Mouse (Mus musculus) embryo, embryonic 11.5 days (tissue): ENCODE results near the gene Foxr1.

Experiments
- DNase-seq: peaks from one replicate; pipeline ENCODE4 v3.0.0-alpha.2; 2012; ENCODE audit warnings: low read depth, low spot score

The Foxr1 gene

DNA sequence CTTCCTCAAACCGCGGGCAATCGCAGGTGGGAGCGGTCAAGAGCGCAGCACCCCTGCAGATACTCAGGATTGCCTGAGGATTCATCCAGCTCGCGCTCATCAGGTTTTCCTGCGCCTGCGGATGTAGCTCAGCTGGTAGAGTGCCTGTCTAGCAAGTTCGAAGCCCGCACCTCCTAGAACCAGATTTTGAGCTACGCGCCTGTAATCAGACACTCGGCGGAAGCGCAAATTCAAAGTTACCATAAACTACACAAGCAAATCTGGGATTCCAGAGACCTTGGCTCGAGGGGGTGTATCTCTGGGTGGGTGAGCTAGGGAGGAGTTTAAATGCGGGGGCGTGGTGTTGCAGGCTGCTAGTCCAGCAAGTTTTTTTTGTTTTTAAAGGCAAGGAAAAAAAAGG lies at the start of gene Foxr1:
TSS of gene Foxr1 (minus strand) at position 176 of the 400 bp plus-strand sequence.
- no peak for DNase-seq

GRCm38 (mm10) chr9:44490086-44490967 lies 49.4 kb upstream of the Foxr1 start:
- DNase-seq = no peak

- DNase-seq = no peak
Measured at GRCm38 (mm10) chr9:44489651-44490085, 48.7 kb upstream of the Foxr1 start.

GRCm38 (mm10) chr9:44488855-44489381 lies 48.0 kb upstream of the Foxr1 start:
- DNase-seq = no peak

GRCm38 (mm10) chr9:44488416-44488815 lies 47.5 kb upstream of the Foxr1 start:
- no peak for DNase-seq

GRCm38 (mm10) chr9:44487441-44487840 lies 46.5 kb upstream of the Foxr1 start:
- no peak for DNase-seq

DNA sequence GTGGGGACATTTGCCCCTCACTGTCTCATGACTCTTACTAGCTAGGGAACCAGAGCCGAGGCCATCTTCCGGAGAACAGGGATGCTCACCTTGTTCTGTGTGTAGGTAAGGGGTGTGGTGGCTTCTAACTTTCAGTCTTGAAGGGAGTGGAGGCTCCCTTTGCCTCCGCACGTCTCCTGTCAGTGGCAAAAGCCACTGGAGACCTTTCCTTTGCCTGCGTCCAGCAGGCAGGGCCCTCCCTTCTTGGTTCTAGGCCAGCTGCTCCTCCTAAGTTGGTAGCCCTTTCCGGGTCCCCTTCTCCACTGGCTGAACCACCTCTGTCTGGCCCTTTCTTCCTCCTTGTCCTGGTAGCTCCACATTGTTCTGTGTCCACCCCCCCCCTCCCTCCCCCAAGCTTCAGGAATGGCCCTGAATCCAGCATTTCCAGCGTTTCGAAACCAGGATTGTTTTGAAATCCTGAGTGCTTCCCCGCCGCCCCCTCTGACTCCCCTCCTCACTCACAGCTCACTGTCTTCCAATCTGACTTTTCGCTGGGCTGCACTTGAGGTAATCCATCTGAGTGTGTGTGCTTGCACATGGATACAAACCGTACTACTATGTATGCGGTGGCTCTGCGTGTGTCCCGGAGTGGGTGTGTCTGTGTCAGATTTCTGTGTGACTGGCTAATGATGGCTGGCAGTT lies 45.9 kb upstream of the Foxr1 start:
- DNase-seq = no peak

- DNase-seq = no peak
Measured at GRCm38 (mm10) chr9:44486335-44486734, 45.4 kb upstream of the Foxr1 start.

DNA sequence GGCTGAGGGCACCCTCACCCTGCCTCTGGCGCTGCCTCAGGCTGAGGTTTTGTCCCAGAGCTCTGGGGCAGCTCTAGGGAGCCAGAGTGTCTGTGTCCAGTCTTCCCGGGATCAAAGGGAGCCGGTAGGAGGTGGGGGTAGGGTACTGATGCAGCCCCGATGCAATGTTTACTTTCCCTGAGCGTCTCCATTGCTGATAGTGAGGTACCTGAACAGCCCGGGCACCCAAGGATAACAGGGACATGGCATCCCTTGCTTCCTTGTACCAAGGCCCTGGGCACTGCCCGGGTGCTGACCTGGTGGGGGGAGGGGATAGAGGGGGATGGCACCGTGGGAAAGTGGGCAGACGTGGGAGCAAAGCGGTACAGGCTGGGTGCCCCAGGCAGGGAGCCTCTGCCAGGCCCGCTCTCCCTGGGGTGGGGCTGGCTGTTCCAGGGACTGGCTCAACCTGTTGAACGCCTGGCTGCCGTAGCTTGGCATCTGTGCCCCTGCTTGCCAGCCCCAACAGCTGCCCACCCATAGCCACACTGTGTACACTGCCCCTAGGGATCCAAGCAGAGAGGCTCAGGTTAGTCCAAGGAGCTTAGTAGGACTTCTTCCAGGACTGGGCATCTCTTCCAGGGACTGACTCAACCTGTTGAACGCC lies 44.7 kb upstream of the Foxr1 start:
- no peak for DNase-seq

DNA sequence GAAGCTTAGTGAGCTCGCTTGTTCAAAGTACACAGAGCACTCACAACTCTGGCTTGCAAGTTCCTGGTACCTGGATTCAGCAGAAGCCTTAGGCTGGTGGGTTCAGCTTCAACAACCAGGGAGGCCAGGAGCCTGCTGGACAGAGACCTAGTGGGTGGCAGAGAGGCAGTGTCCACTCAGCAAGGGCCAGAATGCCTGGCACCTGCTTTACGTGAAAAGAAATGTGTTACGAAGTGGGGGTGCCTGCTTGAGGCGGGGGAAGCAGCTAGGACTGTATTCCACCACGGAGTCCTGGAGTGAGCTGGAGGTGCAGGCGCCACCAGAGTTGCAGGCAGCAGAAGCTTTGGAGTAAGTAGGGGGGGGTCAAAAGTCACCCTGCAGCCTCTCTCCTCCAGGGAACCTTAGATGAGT lies 44.2 kb upstream of the Foxr1 start:
- no peak for DNase-seq

GRCm38 (mm10) chr9:44484311-44485104 lies 43.6 kb upstream of the Foxr1 start:
- no peak for DNase-seq

DNA sequence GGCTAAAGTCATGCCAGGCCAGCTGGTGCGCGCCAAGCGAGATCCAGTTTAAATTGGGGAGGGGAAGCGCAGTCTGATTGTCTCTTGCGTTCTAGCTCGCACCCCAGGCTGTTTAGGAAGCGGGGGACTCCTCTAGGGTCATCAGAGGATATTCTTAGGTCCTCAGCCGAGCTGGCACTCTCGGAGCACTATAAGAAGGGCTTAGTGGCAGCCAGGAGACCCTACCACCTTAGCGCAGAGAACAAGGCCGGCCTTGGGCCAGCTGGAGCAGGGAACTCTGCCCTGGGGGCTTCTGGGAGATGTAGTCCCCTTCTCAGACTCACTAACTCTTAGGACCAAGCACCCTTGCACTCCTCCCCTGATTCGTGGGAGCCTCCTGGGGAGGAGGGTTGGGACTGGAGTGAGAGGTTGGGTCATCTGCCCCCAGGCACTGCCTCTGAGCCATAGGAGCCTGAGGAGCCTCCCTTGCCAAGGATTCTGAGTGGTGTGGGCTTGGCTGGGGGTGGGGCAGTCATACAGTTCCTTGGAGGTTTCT lies 42.6 kb upstream of the Foxr1 start:
- DNase-seq = no peak

DNA sequence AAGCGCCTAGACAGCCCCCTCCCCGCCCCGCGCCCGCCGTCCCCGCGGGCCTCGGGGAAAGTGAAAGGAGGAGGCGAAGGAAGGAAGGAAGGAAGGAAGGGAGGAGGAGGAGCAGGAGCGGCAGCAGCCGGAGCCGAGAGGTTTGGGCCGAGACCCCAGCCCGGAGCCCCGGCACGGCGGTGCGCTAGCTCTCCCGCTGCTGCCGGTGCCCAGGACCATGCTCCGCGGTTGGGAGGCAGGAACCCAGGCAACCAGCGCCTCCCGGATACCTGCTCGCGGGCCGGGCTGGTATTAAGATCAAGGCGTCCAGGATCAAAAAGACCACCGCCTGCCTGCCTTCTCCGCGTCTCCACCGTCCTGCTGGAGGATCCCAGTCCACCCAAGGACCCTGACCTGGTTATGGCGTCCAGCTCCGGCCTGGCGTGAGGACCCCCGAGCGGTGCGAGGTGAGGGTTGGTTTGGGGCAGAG lies 42.1 kb upstream of the Foxr1 start:
- DNase-seq = no peak

DNA sequence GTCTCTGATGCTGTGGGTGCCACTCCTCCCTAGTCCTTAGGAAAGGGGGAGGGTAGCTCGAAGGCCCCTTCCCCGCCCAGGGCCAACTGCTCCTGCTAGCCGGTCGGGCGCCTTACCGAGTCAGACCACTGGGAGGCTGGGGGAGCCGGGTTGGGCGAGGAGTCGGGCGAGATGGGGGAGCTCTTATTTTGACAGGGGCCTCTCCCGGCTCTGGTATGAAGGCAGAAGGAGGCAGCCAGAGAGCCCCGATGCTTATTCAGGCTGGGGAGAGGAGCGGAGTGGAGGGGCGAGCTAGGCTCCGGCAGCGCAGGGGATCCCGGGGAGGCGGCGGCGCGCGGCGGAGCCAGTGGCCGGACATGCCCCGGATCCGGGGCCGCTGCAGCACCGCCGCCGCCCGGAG lies 41.6 kb upstream of the Foxr1 start, which contains the start of gene Bcl9l:
TSS of gene Bcl9l (plus strand) at position 274 of the 400 bp plus-strand sequence.
- peak; percentile 87 for DNase-seq

- DNase-seq = no peak
Measured at GRCm38 (mm10) chr9:44482112-44482511, 41.2 kb upstream of the Foxr1 start.

DNA sequence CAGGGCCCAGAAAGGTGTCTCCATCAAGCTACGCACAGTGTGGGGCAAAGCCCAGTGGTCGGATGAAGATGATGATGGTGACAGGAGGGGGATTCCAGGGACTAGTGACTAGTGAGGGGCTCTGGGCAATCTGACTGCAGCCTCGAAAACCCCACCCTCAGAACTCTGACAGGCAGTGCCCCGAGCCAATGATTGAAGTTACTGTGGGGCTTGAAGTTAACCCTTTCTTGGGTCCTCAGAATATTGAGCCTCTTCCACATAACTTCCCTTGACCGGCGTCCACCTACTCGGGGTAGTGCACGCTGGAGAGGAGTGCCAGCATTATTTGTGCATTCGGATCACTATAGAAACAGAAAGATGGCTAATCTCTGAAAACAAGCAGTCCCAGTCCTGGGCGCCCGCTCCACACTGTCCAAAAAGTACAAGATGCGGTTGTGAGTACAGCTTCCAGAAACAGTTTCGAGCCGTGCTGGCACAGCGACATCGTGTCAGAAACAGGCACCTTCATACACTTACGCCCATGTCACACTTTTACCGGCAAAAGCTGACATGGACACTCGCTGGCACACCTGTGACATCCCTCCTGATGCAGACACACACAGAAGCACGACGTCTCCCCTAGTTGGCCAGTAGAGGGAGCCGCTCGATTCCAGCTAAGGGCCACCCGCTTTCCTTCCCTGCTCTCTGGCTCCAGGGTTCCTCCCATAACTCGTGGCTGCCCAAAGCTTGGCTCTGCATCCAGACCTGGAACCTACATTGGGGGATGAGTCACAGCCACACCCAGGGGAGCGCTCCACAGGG lies 38.9 kb upstream of the Foxr1 start:
- peak; percentile 75 for DNase-seq

GRCm38 (mm10) chr9:44478959-44479605 lies 38.1 kb upstream of the Foxr1 start:
- DNase-seq = peak; percentile 82

GRCm38 (mm10) chr9:44478229-44478921 lies 37.4 kb upstream of the Foxr1 start:
- DNase-seq = peak; percentile 87
